Mouse (Mus musculus) thymus, postnatal 10 days (tissue): ENCODE data around the gene Baiap2.

Experiments used
- DNase-seq, 2 experiments: peaks; one replicate each; pipeline ENCODE4 v3.0.0; 2021; ENCODE audit warnings: low spot score in 2 of 2

The Baiap2 gene

DNA sequence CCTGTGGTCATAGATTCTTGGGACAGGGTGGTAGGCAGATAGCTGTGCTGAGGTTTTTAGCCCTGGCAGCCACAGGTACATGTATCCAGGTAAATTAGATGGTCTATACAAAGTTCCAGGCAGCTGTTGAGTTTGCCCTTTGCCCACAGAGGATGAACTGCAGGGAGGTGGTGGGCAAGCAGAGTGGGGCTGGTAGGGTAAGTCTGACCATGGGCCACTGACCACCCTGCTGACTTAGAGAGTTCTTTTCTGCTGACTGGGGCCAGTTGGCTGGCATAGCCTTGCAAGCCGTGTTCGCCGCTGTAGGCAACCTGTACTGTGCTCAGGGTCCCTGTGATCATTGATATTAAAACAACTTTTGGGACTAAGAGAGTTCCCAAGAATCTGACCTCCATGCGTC lies 36.1 kb downstream of the Baiap2 start:
- no peak for DNase-seq

DNA sequence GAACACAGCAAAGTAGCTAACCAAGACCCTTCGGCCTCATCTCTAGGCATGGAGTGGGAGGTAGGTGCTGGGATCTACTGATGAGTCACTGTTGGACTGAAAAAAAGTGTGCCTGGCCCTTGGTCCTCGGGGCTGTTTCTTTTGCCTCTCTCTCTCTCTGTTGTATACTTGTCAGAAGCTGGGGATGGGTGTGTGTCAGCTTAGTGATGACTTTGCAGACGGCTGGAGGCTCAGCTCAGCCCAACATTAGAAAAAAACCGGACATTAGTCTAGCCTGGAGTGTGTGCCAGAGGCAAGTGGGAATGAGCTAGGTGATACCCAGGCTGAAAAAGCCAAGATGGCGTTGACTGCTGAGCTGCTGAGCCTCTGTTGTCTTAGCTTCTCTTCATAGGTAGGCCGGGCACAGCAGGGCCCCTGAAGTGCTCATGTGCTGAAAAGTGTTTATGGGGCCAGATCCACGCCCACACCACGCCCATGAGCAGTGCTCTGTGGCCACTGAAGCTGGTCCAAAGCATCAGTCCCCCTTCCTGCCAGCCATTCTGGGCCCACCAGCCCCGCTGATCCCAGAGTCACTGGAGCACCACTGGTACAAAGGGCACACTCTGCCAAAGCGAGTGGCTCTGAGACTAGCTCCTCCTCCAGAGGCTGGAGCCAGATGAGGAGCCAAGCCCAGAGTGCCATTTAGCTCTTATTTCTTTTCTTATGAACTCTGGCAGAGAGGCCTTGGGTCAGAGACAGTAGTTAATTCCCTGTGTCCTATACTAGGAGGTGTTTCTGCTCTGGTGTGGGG lies 37.2 kb downstream of the Baiap2 start:
- no peak for DNase-seq

DNA sequence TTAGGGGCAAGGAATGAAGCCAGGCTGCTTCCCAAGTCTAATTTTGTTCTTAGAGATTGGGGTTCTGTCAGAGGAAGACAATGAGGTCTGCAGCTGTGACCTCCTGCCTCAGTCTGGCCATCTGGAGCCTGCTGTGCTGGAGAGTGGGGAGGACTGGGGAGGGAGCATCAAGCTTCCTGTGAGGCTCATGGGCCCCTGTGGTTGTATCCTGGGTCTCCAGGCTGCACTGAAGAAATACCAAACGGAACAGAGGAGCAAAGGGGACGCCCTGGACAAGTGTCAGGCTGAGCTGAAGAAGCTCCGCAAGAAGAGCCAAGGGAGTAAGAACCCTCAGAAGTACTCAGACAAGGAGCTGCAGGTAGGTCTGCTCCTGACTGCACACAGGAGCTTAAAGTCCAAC lies 39.2 kb downstream of the Baiap2 start:
- no peak for DNase-seq

DNA sequence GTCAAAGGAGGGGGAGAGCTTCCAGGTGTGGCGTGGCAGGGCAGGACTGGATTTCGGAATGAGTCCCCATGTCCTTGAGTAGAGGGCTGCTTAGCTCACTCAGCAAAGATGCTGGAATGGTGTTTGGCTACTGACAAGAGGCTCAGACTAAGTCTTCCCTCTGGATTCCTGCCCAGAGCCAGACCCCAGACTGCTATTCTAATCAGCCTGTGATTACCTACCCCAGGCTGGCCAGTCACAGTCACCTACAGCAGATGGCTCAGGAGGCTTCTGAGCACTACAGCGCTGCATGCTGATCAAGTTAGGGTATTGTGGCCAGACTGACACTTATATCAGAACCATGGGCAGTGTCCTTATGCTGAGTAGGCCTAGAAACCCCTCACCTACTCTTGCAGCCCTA lies 39.7 kb downstream of the Baiap2 start:
- no peak for DNase-seq

DNA sequence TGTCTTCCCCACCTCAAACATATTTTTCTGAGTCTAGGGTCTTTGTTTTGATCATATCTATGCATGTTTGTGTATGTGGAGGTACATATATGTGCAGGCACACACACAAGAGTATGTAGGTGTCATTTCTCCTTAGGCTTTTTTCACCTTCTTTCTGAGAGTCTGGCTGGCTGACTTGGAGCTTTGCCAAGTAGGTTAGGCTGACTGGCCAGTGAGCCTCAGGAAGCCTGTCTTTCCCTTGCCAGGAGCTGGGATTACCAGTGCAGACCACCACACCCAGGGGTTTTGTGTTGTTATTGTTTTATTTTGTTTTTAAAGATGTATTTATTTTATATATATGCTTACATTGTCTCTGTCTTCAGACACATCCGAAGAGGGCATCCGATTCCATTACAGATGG lies 40.6 kb downstream of the Baiap2 start:
- no peak for DNase-seq

DNA sequence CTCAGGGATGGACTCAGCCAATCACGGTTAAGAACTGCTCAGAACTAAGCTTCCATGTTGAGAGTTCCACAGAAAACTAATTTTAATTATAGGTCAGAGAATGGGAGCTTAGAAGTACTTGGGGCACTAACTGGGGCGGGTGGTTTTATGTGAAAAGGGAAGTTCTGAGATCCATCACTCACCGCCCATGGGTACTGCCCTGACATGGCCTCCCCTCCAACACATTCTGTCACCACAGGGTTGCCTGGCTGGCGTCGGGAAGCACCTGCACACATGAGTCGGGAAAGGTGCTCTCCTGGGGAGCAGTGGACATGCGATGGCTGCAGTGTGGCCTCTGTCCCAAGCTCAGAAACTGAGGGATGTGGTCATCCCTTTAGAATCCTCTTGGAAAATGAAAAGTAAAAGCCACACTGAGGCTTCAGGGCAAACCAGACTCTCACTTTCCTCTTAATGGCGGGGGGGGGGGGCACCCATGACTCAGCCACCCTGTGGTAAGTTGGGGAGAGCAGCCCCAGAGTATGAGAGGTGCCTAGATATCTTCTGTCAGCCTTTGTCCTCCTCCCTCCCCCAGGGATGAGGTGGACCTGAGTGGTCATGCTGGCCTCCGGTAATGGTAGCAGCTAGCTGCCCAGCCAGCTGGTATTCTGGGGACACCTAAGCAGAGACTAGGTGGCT lies 44.3 kb downstream of the Baiap2 start:
- no peak for DNase-seq

DNA sequence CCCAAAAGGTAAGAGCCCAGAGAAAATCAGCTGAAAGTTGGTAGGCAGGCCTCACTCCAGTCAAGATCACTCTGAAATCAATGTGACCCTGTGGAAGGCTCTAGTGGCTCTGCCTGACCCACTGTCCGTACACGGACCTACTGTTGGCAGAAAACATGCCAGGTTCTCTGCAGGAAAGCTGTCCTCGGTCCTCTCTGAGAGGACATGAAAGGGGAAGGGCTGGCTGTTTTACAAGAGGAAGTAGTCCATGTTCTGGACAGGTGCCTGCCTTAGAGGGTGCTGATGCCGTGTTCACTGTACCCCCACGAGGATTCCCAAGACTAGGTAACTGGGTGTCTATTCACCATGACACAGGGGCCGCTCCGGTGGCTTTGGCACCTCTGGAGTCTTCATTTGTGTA lies 45.3 kb downstream of the Baiap2 start:
- DNase-seq, result no peak

DNA sequence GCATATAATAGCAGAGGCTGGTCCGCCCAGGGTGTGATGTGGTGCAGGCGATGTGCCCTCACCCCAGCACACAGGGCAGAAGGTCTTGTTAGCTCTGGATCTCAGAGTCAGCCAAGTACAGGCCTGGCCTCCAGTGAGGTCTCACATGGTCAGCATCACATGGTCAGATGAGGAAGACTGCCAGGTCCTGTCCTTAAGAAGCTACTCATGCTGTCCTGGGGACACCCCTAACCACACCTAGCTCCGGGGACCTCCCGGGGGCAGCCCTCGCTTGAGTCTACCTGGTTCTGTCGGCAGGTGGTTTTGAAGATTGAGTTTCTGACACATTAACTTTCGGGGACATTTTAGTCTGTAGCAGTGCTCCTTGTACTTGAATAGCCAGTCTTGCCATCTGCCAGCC lies 45.8 kb downstream of the Baiap2 start:
- DNase-seq, result no peak

DNA sequence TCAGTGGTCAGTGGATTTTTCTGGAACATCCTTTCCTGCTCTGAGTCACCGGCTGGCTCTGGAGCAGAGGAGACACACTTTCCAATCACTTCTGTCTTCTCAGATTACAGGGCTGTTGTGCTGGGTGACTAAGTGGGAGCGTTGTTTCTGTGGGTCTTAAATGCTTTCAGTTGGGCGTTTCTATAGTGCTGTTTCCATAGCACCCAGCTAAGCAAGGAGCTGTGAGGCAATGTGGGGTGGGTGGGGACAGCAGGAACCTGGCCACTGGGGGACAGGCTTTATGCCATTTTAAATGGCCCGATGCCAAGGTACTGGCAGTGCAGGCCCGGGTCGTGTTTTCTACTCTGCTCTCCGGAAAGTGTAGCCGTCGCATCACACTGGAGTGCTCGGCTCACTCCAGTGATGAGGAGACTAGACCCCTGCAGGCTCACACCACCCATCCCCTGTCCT lies 46.6 kb downstream of the Baiap2 start:
- no peak for DNase-seq

DNA sequence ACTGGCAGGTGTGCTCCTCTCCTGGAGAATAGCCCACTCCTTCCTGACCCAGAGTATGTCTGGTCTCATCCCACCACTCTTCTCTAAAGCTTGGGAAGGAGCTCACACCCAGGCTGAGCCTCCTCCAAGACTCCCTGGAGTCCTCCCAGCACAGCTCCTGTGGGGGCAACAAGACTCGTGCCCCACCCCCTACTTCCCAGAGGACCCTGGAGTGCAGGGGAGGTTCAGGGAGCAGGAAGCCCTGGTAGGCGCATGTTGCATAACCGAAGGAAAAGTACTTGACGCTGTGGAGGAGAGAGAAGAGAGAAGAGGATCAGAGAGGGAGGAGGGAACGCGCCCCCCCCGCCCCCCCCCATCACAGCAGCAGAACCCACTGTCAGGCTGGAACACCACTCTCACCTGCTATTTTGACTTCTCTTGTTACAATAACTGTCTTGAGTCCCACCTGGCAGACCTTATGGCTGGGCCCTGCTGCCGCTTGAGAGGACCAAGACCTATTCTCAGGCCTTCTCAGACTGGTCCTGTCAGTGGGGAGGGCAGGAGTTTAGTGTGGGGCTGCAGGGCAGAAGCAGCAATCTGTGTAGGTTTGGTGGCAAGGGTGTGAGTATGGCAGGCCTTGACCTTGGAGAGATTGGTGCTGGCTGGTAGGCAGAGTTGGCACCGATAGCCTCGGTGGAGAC lies 48.2 kb downstream of the Baiap2 start:
- no peak for DNase-seq

DNA sequence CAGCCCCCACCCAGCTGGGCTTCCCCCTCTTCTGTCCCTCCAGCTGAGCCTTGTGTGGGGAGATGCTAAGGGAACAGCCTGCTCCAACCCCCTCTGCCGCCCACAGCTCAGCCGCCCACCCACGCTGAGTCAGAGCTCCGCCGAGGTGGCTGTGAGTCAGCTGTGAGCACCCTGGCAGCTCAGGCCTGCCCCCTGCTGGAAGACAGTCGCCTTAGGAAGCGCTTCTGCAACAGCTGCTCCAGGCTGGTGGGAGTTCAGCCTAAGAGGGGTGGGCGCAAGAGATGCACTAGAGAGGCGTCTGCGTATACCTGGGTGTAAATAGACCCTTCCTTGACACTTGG lies 48.7 kb downstream of the Baiap2 start:
- DNase-seq, result peak; percentile 77 to 96

DNA sequence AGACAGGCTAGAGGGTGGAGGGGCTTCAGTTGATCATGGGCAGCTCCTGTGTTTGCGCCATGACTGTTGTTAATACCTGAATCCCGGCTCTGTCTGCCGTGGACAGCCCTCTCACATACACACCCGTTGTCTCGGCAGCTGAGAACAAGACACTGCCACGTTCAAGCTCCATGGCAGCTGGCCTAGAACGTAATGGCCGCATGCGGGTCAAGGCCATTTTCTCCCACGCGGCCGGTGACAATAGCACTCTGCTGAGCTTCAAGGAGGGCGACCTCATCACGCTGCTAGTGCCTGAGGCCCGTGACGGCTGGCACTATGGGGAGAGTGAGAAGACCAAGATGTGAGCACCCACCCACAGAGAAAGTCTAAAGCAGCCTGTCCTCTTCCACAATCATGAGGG lies 54.8 kb downstream of the Baiap2 start:
- no peak for DNase-seq

DNA sequence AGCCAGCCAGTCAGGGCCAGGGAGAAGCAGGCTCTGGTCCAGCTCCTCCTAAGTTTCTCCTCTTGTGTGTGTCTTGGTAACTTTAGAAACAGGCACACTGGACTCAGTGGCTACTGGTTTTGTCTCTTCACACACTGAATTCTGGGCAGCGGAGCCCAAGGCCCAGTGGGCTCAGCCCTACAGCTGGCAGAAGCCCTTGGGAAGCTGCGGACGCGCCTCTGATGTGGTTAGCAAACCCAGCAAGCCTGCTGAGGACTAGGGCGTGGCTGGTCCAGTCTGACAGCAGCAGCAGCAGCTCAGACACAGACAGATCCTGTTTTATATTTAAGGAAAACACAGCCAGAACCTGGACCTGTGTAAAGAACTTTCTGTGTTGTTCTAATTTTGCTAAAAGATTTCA lies 59.5 kb downstream of the Baiap2 start:
- no peak for DNase-seq

DNA sequence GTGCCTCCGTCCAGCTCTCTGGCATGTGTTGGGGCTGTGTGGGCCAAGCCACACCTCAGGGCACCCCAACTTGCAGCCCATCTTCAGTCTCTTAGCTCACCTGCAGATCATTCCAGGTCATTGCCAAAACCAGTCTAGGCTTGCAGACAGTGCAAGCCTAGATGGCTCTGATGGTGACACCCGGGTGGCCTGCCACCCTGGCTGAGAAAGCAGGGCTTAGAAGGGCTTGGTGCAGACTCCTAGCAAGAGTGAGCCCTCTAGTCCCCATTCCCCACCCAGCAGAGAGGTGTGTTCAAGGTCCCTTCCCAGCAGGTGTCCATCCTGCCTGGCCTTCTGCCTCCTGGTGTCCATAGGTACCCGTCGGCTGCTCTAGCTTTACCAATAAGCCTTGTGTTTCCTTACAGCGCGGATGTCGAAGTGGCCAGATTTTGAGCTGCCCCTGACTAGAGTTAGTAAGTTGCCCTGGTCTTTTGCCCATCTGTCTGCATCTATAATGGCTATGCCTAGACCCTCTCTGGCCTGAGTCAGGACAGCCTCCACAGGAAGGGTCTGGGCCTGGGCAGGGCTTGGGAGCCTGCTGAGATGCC lies 60.2 kb downstream of the Baiap2 start:
- DNase-seq, result no peak

DNA sequence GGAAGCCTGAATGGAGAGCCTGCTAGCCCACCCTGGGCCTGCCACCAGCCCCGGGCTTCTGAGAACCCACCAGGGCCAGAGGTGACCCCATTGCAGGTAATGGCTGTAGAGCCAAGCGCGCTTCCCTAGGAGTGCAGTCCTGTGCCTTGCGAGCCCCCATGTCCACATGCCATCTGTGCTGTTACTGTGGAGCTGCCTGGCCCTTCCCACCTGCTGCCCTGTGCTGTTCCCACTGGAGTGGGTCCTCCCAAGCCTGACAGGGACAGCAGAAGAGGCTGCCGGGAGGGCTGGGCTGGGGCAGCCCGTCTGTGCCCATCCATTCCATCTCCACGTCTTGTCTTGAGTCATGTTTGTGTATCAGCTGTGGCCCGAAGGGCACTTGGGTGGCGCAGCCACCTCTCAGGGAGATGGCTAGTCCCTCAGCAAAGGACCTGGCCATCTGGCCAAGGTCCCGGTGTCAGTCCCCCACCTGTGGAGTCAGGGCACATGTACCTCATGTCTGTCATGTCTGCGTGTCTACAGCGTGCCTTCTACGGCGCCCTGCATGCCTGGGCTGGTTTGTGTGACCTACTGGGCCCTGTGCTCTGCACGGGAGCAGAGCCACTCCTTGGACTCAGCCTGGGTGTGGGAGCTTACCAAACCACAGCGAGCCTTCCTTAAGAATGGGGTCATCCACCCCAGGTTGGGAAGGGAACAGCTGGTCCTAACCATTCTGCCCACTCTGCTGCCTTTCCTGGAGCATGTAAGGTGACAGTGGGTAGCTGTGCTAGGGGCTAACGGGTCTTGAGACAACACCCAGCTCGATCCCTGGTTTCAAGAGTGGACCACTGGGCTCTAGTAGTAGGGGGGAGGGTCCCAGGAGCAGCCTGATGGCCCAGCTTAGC lies 63.1 kb downstream of the Baiap2 start:
- no peak for DNase-seq

DNA sequence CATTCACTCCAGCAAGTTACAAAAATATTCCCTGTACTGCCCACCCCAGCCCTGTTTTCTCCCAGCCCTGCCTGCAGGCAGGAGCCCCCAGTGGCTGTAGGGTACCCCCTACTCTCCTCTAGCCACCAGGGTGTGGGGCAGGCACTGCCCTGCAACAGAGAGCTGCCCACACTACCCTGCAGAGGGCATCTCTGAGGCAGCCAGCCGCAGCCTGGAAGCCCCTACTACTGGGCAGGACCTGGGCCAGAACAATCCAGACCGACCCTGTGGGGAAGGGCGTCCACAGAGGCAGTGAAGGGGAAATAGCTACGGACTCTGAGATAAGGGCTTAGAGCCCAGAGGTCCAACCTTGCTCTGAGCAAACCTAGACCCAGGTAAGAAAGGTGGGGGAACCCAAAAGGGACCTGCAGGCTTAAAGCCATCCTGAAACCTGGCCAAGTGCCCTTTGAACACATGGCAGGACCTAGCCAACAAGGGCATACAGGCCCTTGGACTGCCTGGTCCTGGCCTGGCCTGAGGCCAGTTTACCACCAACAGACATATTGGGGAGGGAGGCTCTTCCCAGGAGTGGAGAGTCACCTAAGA lies 65.0 kb downstream of the Baiap2 start:
- DNase-seq, result no peak

DNA sequence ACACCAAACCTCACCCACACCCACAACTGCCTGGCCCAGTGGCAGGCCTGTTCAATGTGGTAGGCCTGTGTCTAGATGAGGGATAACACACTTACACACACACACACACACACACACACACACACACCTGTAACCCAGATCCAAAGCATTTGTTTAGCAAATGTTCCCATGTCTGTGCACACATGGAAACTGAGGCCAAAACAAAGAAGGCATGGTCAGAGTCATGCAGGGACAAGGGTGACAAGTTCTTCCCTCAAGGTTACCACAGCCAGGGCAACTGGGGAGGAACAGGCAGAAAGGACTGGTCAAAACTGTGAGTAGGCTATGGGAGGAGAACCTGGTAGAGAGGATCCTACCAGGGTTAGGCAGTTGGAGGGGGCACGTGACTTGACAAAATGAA lies 65.9 kb downstream of the Baiap2 start:
- DNase-seq, result no peak

DNA sequence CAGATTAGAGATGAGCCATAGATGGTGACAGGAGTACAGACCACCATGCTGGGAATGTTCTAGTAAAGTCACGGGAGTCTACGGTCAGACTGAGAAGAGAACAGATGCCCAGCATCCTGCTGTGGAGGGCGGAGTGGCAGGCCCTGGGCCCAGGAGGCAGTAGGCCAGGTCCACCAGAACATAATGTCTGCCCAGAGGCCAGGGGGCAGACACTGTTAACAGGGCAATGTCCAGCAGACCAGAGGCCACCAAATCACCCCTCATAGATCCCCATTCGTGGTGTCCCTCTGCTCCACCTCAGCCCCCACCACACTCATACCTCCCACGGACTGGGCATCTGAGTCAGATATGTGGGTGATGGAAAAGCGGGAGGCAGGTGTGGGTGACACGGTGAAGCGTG lies 66.4 kb downstream of the Baiap2 start:
- no peak for DNase-seq

DNA sequence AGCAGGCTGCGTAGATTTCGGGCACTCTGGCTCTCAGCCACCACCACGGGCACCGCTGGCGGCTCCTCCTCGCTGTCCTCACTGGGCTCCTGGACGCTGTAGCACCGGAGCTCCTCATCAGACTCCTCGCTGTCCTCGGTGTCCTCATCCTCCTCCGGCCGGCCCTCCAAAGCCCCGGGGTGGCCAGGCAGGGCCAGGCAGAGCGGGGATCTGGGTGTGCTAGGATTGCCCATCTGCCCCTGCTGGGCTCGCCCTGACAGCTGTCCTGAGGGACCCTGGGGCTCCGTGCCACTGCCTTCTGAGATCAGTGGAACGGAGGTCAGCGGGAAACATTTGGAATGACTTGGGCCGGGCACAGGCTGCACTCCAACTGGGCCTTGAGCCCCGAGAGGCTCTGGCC lies 67.4 kb downstream of the Baiap2 start:
- DNase-seq, result no peak

DNA sequence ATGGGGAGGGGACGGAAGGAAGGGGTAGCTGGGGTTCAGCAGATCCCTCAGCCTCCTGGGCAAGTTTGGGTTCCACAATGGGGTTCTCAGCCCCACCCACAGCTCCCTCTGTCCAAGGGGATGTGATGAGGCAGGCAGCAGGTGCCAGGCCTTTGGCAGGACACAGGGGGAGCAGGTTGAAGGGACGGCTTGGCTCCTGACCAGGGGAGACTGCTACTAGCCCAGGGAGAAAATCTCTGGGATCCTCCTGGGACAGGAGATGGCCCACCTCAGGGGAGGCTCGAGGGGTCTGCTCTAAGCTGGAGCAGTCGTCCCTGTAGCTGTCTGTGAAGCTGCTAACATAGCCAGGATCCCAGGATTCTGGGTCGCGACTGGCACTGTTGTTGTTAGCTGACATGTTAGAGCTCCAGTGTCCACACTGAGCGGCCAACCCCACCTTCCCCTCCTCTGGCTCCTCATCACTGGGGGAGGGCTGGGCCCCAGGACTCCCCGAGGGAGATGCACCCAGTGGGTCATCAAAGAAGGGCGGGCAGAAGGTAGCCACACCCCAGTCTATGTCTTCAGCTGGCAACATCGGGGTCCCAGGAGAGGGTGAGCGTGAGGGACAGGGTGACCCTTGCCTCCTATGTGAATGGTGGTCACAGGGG lies 68.7 kb downstream of the Baiap2 start:
- DNase-seq, result no peak
